Mouse (Mus musculus) v-Abl transformed pro-B cells (cell line): ENCODE results near the gene Trim15.
"Not testable (repeated sequence)": the region's sequence is repeated elsewhere in the genome, so short reads cannot be mapped to it uniquely, and the experiment has no call there.

Source experiments
- in situ Hi-C, 2 experiments: fragments of 400-800 bp; cut with MboI; formaldehyde crosslinking; loops; one replicate each; pipeline ENCODE4 v1.15.1; 2025; ENCODE audit not compliant: unreplicated experiment in 2 of 2

Trim15 gene

GRCm38 (mm10) chr17:36835591-36836426 lies 31.2 kb downstream of the Trim15 start:
- in situ Hi-C loops: no loop called here

GRCm38 (mm10) chr17:36832694-36833093 lies 34.3 kb downstream of the Trim15 start:
- in situ Hi-C loops: no loop called here

GRCm38 (mm10) chr17:36830470-36830869 lies 36.5 kb downstream of the Trim15 start:
- in situ Hi-C loops: no loop called here

- in situ Hi-C loops: no loop called here
Measured at GRCm38 (mm10) chr17:36828488-36828887, 38.5 kb downstream of the Trim15 start.

- in situ Hi-C loops: not testable (repeated sequence)
Measured at GRCm38 (mm10) chr17:36826002-36826401, 41.0 kb downstream of the Trim15 start.

- in situ Hi-C loops: no loop called here
Measured at GRCm38 (mm10) chr17:36825525-36825924, 41.5 kb downstream of the Trim15 start.

GRCm38 (mm10) chr17:36824005-36824404 lies 43.0 kb downstream of the Trim15 start:
- in situ Hi-C loops: loop anchor here in 1 of 2 experiments (25.0 kb wide), 1 partner anchor 737 kb away; no protein-coding TSS in a partner anchor

GRCm38 (mm10) chr17:36811871-36812270 lies 55.1 kb downstream of the Trim15 start, which contains the start of gene H2-M10.6:
Gene H2-M10.6 (plus strand): TSS chr17:36812171.
- in situ Hi-C loops: loop anchor here in 1 of 2 experiments (10.0 to 25.0 kb wide), 2 partner anchors 393 to 725 kb away; partner anchors contain the start of gene Olfr94
